Mouse (Mus musculus): Measurements from ENCODE around the gene Ube2t. TPM values are rescaled to one million over a fixed set of nuclear protein-coding genes. Genes with fewer than 3 reads are reported as not detected.
A peak's percentile ranks its signal among the peaks of the same experiment; 100 is the strongest.

Ube2t gene
- polyA plus RNA-seq (2015; fragmentation: Nextera tagmentation; extraction: Ambion mirVana): 33.4 and 34.0 TPM in 2 replicates

DNA sequence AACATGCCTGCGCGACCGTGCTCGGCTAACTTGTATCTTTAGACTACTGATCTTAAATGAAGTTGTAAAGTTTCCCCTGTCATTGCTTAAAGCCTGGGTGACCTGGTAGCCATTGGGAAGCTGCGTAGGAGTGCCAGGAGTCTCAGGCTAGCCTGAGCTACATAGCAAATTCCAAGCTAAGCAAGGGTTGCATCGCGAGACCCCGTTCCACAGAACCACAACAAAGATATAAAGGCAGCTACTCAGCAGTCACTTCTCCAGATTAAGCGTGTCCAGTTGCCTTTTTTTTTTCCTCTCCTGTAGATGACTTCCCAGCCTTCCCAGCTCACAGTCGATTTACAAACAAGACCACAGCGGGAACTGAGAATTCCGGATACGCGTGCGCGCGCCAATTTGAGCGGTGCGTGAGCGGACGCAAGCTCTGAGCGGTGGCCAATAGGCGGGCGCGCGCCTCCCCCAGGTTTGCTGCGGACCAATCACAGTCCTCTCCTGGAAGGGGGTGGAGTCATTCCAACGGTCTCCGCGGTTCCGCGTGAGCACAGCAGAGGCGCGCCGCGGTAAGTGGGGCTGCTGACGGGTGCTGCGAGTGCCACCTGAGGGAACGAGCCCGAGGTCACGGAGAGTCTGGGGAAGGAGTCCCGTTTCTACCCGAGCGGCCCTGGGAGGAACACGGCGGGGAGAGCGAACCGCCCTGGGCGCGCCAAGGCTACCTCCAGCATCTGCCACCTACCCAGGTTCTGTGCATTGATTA, at the start of gene Ube2t:
Gene Ube2t, plus strand, starts transcription at position 513 of the 751 bp plus-strand sequence.
- H3K27ac ChIP-seq: peak within 1 kb of the TSS; percentile 70; the same call in 1 of the 2 replicates

DNA sequence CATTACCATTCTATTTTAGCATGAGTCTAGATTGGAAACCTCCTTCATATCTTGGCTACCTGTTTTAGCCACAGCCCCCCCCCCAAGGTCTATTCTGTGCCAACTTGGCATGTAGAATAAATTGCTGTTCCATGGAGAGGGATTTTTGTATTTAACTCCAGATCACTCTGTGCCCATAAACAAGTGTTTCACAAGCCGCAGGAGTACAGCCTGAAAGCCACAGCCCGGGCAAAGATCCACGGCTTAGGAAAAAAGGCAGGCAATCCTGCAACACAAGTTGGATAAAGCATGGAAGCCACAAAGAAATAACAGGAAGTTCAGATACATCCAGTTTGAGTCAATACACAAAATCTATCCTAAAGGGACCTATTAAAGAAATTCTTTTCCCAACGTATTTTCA, 48.8 kb upstream of the Ube2t start:
- Histone ChIP-seq H3K4me1 (0 out of 2 replicates have a peak, but pooled peaks cover 3% of the 10 kb centered on the region), H3K9me3 (no peaks in the 10 kb centered on the region), H3K27me3 (replicated peaks) (no peaks in the 10 kb centered on the region), H3K27ac (no peak overlapping the region), H3K4me2 (no peak overlapping the region), H3K36me3 (no peaks in the 10 kb centered on the region), H3K9ac (no peak overlapping the region), H3K4me3 (replicated peaks) (no peak overlapping the region)
- no peak for ATAC-seq (ENCODE audit: insufficient read depth, low FRiP score, low read depth)
- WGBS: 91% methylated on average over 4 of the region's 4 CpGs

More for the DNA sequence above, at the start of gene Ube2t:
- peak within 1 kb of the TSS; percentile 64 for H3K9ac ChIP-seq
- peak within 1 kb of the TSS; percentile 89 for H3K4me3 ChIP-seq (replicated peaks)
- ATAC-seq (ENCODE audit: insufficient read depth, low FRiP score, low read depth): peak; percentile 100
- peak within 1 kb of the TSS; percentile 85 for H3K4me2 ChIP-seq
- H3K27me3 ChIP-seq (replicated peaks): no peaks in the 10 kb centered on the region
- no peaks in the 10 kb centered on the region for H3K9me3 ChIP-seq
- 2% methylated on average over 50 of the region's 50 CpGs for WGBS
- no peaks in the 10 kb centered on the region for H3K4me1 ChIP-seq
- H3K36me3 ChIP-seq: 0 out of 2 replicates have a peak, but pooled peaks cover 2% of the 10 kb centered on the region

DNA sequence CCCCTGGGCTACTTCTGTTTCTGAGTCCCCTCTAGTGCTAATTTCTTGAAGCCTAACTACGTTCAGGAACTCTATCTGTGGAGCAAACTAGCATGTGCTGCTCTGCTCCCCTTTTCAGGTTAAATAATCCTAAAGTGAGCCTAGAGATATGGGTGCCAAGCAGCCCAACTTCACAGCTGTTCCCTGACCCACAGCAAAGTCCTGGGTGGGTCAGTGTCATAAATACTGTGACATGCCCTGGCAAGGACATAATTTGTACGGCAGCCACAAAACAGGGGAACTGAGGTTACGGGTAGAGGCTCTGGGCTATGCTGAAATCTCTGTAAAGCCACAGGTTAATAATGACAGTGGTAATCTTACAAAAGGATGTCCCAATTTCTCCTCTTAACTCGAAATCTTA, 46.9 kb upstream of the Ube2t start:
- no peak for ATAC-seq (ENCODE audit: insufficient read depth, low FRiP score, low read depth)
- 75% methylated on average over 4 of the region's 4 CpGs for WGBS
- H3K9me3 ChIP-seq: no peaks in the 10 kb centered on the region
- H3K4me1 ChIP-seq: no peaks in the 10 kb centered on the region
- H3K27ac ChIP-seq: no peak overlapping the region
- no peak overlapping the region for H3K9ac ChIP-seq
- no peak overlapping the region for H3K4me2 ChIP-seq
- no peaks in the 10 kb centered on the region for H3K36me3 ChIP-seq
- no peak overlapping the region for H3K4me3 ChIP-seq (replicated peaks)
- H3K27me3 ChIP-seq (replicated peaks): no peaks in the 10 kb centered on the region

DNA sequence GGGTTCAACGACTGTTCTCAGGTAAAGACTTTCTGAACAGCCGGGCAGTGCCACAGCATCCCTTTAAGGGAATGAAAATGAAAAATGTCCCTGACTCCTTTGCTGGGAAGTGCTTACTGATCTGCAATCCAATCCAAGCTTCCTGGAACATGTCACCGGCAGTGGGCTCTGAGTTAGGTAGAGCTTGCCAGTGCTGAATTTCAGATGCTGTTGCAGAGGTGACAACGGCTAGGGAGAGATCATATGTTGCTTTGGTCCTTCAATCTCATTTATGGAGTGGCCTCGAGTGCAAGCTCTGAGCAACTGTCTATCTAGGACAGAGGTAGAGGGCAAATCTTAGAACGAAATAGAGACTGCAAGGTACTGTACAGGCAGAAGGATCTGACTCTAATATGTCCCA, 43.4 kb upstream of the Ube2t start:
- Histone ChIP-seq H3K36me3 (no peaks in the 10 kb centered on the region), H3K9ac (no peak overlapping the region), H3K9me3 (no peaks in the 10 kb centered on the region), H3K27ac (no peak overlapping the region), H3K4me3 (replicated peaks) (no peak overlapping the region), H3K27me3 (replicated peaks) (no peaks in the 10 kb centered on the region), H3K4me2 (no peak overlapping the region), H3K4me1 (no peaks in the 10 kb centered on the region)
- whole genome bisulfite sequencing: 88% methylated on average over 6 of the region's 6 CpGs
- ATAC-seq (ENCODE audit: insufficient read depth, low FRiP score, low read depth): no peak

DNA sequence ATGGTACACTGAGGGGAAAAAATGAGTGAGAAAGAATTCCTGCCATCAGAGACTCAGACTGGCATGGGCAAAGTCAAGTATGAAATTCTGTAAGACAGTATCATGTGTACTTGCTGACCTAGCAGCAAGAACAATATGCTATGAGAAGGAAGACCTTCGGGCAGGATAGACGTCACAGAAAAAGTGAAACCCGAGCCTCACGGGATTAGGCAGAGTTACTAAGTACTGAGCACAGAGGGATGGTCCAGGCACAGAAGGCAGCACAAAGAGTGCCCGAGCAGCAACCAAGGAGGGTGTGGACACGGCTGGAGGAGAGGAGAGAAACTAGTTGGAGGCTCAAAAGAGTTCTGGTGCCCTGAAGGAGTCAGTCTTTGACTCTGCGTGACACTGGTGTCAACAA, 29.9 kb upstream of the Ube2t start:
- H3K36me3 ChIP-seq: no peaks in the 10 kb centered on the region
- no peak for ATAC-seq (ENCODE audit: insufficient read depth, low FRiP score, low read depth)
- no peaks in the 10 kb centered on the region for H3K27me3 ChIP-seq (replicated peaks)
- no peak overlapping the region for H3K9ac ChIP-seq
- no peak overlapping the region for H3K4me2 ChIP-seq
- no peaks in the 10 kb centered on the region for H3K4me1 ChIP-seq
- H3K9me3 ChIP-seq: no peaks in the 10 kb centered on the region
- H3K27ac ChIP-seq: no peak overlapping the region
- 43% methylated on average over 7 of the region's 7 CpGs for WGBS
- H3K4me3 ChIP-seq (replicated peaks): no peak overlapping the region

DNA sequence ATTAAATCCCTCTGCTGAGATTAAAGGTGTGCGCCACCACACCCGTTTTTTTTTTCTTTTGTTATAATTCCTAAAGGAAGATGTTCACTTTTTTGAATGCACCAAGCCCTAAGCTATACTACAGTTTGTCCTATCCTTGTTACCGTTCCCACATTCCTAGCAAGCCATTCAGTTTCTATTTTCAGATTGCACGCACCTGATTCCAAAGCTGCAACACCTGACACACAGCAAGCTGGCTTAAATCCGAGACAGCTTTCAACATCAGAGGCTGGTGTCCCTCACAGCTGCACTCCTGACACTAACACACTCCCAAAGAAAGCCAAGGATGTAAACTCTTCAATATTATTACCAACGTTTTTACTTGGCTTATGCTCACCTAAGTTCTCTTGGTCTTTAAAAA, 26.0 kb upstream of the Ube2t start:
- no peak overlapping the region for H3K27ac ChIP-seq
- no peak for ATAC-seq (ENCODE audit: insufficient read depth, low FRiP score, low read depth)
- no peaks in the 10 kb centered on the region for H3K9me3 ChIP-seq
- no peaks in the 10 kb centered on the region for H3K27me3 ChIP-seq (replicated peaks)
- no peak overlapping the region for H3K4me2 ChIP-seq
- no peaks in the 10 kb centered on the region for H3K36me3 ChIP-seq
- 0 out of 2 replicates have a peak, but pooled peaks cover 1% of the 10 kb centered on the region for H3K4me1 ChIP-seq
- no peak overlapping the region for H3K4me3 ChIP-seq (replicated peaks)
- no peak overlapping the region for H3K9ac ChIP-seq
- WGBS: 83% methylated on average over 6 of the region's 6 CpGs

DNA sequence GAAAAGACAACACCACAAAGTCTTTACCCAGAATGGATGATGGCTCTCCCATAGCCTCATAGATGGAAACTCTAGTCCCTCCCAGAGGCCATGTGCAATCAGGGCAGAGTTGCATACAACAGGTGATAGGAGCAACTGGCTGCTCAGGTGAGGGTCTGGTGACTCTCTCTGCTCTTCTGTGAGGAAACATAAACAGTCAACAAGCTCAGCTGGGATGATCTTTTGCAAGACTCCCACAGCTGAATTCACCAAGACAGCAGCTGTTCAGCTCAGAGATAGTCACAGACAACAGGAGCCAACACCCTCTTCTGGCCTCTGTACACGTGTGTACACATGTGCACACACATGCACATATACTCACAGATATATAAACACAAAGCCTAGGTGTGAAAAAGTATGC, 24.1 kb upstream of the Ube2t start:
- Histone ChIP-seq H3K9me3 (no peaks in the 10 kb centered on the region), H3K9ac (no peak overlapping the region), H3K36me3 (no peaks in the 10 kb centered on the region), H3K4me1 (0 out of 2 replicates have a peak, but pooled peaks cover 3% of the 10 kb centered on the region), H3K4me3 (replicated peaks) (no peak overlapping the region), H3K4me2 (no peak overlapping the region), H3K27ac (no peak overlapping the region), H3K27me3 (replicated peaks) (no peaks in the 10 kb centered on the region)
- 84% methylated on average over 1 of the region's 1 CpGs for WGBS
- no peak for ATAC-seq (ENCODE audit: insufficient read depth, low FRiP score, low read depth)

DNA sequence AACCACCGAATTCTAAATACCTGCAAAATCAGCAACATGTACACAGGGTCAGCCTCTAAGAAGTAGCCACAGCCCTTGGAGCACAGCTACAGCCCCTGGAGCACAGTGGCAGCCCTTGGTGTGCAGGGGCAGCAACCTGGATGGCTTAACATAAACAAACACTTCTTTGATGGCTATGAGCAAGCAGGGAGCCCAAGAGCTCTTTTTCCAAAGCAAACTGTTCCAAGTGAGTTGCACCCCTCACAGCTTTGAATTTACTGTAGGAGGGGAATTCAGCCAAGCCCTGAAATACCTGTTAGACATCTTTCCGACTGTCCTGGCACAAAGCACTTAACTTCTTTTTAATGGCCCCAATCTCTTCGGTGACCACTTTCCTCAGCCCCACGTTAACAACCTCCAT, 21.5 kb upstream of the Ube2t start:
- Histone ChIP-seq H3K9ac (no peak overlapping the region), H3K36me3 (no peaks in the 10 kb centered on the region), H3K4me3 (replicated peaks) (no peak overlapping the region), H3K4me2 (no peak overlapping the region), H3K27me3 (replicated peaks) (no peaks in the 10 kb centered on the region), H3K9me3 (no peaks in the 10 kb centered on the region), H3K27ac (no peak overlapping the region), H3K4me1 (0 out of 2 replicates have a peak, but pooled peaks cover 3% of the 10 kb centered on the region)
- WGBS: 42% methylated on average over 4 of the region's 4 CpGs
- ATAC-seq (ENCODE audit: insufficient read depth, low FRiP score, low read depth): no peak

DNA sequence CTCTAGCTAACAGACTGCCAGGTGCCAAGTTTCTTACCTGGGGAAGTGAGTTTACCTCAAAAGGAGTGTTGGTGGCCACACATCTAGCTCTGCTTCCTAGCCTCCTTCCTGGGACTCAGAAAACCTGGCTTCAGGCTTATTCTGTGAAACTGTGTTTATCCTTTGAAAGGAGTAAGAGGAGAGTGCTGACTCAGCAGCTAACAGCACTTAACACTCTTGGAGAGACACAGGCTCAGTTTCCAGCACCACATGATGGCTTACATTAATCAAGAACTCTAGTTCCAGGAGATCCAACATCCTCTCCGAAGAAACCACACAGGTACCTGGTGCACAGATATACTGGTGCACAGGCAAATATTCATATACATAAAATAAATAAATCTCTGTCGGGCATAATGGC, 19.5 kb upstream of the Ube2t start:
- H3K9ac ChIP-seq: no peak overlapping the region
- no peak overlapping the region for H3K27ac ChIP-seq
- H3K36me3 ChIP-seq: no peaks in the 10 kb centered on the region
- ATAC-seq (ENCODE audit: insufficient read depth, low FRiP score, low read depth): no peak
- no peak overlapping the region for H3K4me2 ChIP-seq
- H3K4me1 ChIP-seq: 0 out of 2 replicates have a peak, but pooled peaks cover 3% of the 10 kb centered on the region
- no peaks in the 10 kb centered on the region for H3K27me3 ChIP-seq (replicated peaks)
- no peaks in the 10 kb centered on the region for H3K9me3 ChIP-seq
- no peak overlapping the region for H3K4me3 ChIP-seq (replicated peaks)
- WGBS: 83% methylated on average over 2 of the region's 2 CpGs

DNA sequence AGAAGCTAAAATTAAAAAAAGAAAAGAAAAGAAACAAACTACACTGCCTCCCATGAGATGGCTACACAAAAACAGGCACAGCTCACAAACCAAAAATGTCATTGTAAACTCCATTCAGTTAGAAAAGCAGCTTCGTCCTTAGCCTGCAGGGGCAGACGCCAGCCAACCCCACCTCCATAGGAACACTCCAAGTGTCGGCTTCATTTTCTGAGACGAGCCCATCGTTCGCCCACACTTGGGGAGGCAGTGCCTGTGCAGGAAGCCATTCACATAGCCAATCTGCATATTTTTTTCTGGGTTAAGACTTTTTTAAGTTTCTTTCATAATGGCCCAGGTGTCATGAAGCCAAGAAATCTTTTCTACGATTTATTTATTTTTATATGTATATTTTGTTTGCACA, 14.8 kb upstream of the Ube2t start:
- no peak for ATAC-seq (ENCODE audit: insufficient read depth, low FRiP score, low read depth)
- Histone ChIP-seq H3K9ac (no peak overlapping the region), H3K4me3 (replicated peaks) (no peak overlapping the region), H3K9me3 (no peaks in the 10 kb centered on the region), H3K36me3 (no peaks in the 10 kb centered on the region), H3K4me2 (no peak overlapping the region), H3K27me3 (replicated peaks) (no peaks in the 10 kb centered on the region), H3K27ac (no peak overlapping the region), H3K4me1 (no peaks in the 10 kb centered on the region)
- 86% methylated on average over 7 of the region's 7 CpGs for WGBS

DNA sequence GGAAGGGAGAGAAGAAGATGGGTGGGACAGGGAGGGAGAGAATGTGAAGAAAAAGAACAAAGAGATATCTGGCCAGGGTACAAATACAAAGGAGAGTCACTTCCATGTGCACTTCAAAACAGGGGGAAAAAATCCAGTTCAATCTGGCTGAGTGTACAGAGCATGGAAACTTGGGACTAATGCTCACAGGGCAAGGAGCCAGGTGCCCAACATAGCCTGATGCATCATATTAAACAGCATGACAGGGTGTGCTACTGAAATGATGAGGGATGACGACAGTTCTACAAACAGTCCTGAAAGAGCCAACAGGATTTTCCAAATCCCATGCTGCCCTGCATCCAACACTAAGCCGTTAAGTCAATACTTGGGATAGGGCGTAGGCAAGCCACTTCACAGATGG, 12.4 kb upstream of the Ube2t start:
- no peak for ATAC-seq (ENCODE audit: insufficient read depth, low FRiP score, low read depth)
- Histone ChIP-seq H3K36me3 (no peaks in the 10 kb centered on the region), H3K9me3 (no peaks in the 10 kb centered on the region), H3K27ac (no peak overlapping the region), H3K9ac (no peak overlapping the region), H3K4me1 (peaks cover 5% of the 10 kb centered on the region; the same call in 1 of the 2 replicates), H3K4me3 (replicated peaks) (no peak overlapping the region), H3K27me3 (replicated peaks) (no peaks in the 10 kb centered on the region), H3K4me2 (no peak overlapping the region)
- WGBS: 79% methylated on average over 3 of the region's 3 CpGs

DNA sequence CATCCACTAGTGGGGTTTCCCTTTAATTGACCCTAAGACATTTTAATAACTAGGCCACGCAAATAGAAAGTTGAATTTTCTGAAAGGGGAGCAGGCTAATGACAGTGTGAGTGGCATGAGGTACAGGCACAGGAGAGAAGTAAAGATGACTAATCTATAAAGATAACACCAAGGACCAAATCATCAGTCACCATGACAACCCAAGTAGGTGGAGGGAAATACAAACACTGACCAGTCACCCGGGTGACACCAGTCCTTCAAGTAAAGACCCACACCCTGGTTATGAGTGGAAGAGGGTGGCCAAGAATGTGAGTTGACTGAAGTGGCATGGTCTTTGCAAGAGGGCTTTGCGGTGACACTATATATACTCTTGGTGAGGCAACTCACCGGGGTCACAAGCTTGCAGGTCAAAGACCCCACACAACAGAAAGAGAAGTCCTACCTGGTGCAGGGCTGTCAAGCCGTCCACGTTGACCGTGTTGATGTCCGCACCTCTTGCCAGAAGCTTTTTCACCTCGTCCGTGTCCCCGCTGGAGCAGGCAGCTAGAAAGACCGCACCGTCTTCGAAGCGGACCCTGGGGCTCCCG, 7.2 kb upstream of the Ube2t start:
- Histone ChIP-seq H3K36me3 (no peaks in the 10 kb centered on the region), H3K9ac (peak overlapping the region; percentile 86), H3K4me1 (peaks cover 8% of the 10 kb centered on the region; the same call in 1 of the 2 replicates), H3K27me3 (replicated peaks) (no peaks in the 10 kb centered on the region), H3K4me3 (replicated peaks) (peak overlapping the region; percentile 96), H3K27ac (peak overlapping the region; percentile 86), H3K9me3 (no peaks in the 10 kb centered on the region), H3K4me2 (peak overlapping the region; percentile 82)
- ATAC-seq (ENCODE audit: insufficient read depth, low FRiP score, low read depth): peak; percentile 40
- 2% methylated on average over 16 of the region's 16 CpGs for WGBS

Data from stomach, embryonic 15.5 days (tissue).